Mouse (Mus musculus) heart, embryonic 11.5 days (tissue): ENCODE results near the gene Synm. TPM values are rescaled to one million over a fixed set of nuclear protein-coding genes. Genes with fewer than 3 reads are reported as not detected.

Source experiments
- ATAC-seq: fragments of 200-750 bp; cut with Nextera tagmentation; replicated peaks from 2 replicates; pipeline ENCODE4 v1.8.0; 2017; ENCODE audit warnings: moderate library complexity; ENCODE audit not compliant: insufficient number of reproducible peaks, low FRiP score, low TSS enrichment
- H3K27ac ChIP-seq: fragments of 300-500 bp; sonication (generic); 2 replicates; pipeline ENCODE4 v1.5.1; 2014; ENCODE audit warnings: mild to moderate bottlenecking, low read depth, low read length
- H3K27me3 ChIP-seq: fragments of 300-500 bp; sonication (generic); 2 replicates; pipeline ENCODE4 v1.6.1; 2014; ENCODE audit warnings: mild to moderate bottlenecking, low read length, mixed read lengths; ENCODE audit not compliant: control insufficient read depth, insufficient read depth
- H3K36me3 ChIP-seq: fragments of 300-500 bp; sonication (generic); 2 replicates; pipeline ENCODE4 v1.6.1; 2014; ENCODE audit warnings: mild to moderate bottlenecking, low read length, moderate library complexity, mixed read lengths; ENCODE audit not compliant: control insufficient read depth, insufficient read depth
- H3K4me1 ChIP-seq: fragments of 300-500 bp; sonication (generic); 2 replicates; pipeline ENCODE4 v1.6.1; 2014; ENCODE audit warnings: low read length; ENCODE audit not compliant: control insufficient read depth, insufficient read depth
- H3K4me2 ChIP-seq: fragments of 300-500 bp; sonication (generic); 2 replicates; pipeline ENCODE4 v1.6.1; 2014; ENCODE audit warnings: mild to moderate bottlenecking, moderate library complexity
- H3K4me3 ChIP-seq: fragments of 300-500 bp; sonication (generic); 2 replicates; pipeline ENCODE4 v1.5.1; 2014; ENCODE audit warnings: low read depth, low read length
- H3K9ac ChIP-seq: fragments of 300-500 bp; sonication (generic); 2 replicates; pipeline ENCODE4 v1.6.1; 2014; ENCODE audit warnings: mild to moderate bottlenecking, low read depth, low read length, moderate library complexity
- H3K9me3 ChIP-seq: fragments of 300-500 bp; sonication (generic); replicated peaks from 2 replicates; pipeline ENCODE4 v1.6.1; 2016; ENCODE audit warnings: low read length; ENCODE audit not compliant: control insufficient read depth
- WGBS: fragments of 180-500 bp; shearing (Covaris S2); extraction: QIAGEN DNeasy Blood & Tissue Kit; methylation state at CpG from one replicate; pipeline ENCODE4 v1.1.7; 2014; ENCODE audit not compliant: insufficient replicate concordance; 5-methylcytosine and 5-hydroxymethylcytosine counted together
- polyA plus RNA-seq: library from polyadenylated mRNA; unstranded; fragments of >200 nt; fragmentation: Nextera tagmentation; extraction: Ambion mirVana; gene quantifications from 2 replicates; pipeline ENCODE4 v1.2.1, GENCODE M21; 2014

The Synm gene
- polyA plus RNA-seq: 3.4 and 5.9 TPM in 2 replicates

DNA sequence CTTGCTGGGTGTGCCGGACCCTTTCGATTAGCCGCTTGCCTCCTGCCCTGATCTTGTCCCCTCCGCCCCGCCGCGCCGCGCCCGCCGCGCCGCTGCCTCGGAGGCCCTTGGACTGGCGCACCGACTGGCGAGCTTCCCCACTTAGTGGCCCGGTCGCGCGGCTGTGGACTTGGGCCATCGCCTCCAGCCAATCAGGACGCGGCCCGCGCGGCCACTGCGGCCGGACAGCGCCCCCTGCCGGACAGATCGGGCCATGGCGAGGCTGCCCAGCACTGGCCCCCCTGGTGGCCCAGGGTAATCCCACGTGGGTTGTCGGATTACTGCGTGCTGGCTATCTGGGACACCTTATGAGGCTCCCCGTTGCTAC is at the start of gene Synm:
Gene Synm, minus strand, starts transcription at position 114 of the 367 bp plus-strand sequence.
- H3K4me2 ChIP-seq: peak within 1 kb of the TSS; percentile 100
- H3K36me3 ChIP-seq: no peaks in the 10 kb centered on the region
- peak within 1 kb of the TSS; percentile 63 for H3K4me3 ChIP-seq
- peaks cover 10% of the 10 kb centered on the region for H3K27me3 ChIP-seq
- WGBS: under 1% methylated on average over 37 of the region's 37 CpGs
- H3K9ac ChIP-seq: peak within 1 kb of the TSS; percentile 69
- peak; percentile 86 for ATAC-seq
- H3K27ac ChIP-seq: no peak within 1 kb of the TSS
- no peaks in the 10 kb centered on the region; the same call in 1 of the 2 replicates for H3K4me1 ChIP-seq
- no peaks in the 10 kb centered on the region for H3K9me3 ChIP-seq

DNA sequence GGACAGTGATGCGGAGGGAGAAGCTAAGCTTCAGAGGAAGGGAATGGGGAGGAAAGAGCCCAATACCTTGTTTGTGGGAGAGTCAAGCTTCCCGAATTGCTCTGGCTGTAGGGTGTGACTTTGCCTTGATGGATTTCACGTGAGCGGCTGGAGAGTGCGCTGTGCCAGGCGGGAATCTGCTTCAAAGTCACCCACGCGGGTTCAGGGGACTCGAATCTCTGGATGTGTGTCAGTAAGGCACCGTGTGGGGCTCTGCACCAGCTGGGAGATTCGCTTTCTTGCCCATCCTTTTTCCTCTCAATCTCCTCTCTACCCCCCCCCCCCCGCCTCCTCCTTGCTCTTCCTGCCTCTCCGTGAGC is 44.3 kb upstream of the Synm start:
- Histone ChIP-seq H3K9ac (peak overlapping the region; percentile 65), H3K27ac (peak overlapping the region; percentile 5; the same call in 1 of the 2 replicates), H3K4me1 (peaks cover 17% of the 10 kb centered on the region; the same call in 1 of the 2 replicates), H3K36me3 (no peaks in the 10 kb centered on the region), H3K4me3 (peak overlapping the region; percentile 39), H3K4me2 (peak overlapping the region; percentile 75), H3K9me3 (no peaks in the 10 kb centered on the region), H3K27me3 (no peaks in the 10 kb centered on the region)
- WGBS: 15% methylated on average over 12 of the region's 13 CpGs
- no peak for ATAC-seq

DNA sequence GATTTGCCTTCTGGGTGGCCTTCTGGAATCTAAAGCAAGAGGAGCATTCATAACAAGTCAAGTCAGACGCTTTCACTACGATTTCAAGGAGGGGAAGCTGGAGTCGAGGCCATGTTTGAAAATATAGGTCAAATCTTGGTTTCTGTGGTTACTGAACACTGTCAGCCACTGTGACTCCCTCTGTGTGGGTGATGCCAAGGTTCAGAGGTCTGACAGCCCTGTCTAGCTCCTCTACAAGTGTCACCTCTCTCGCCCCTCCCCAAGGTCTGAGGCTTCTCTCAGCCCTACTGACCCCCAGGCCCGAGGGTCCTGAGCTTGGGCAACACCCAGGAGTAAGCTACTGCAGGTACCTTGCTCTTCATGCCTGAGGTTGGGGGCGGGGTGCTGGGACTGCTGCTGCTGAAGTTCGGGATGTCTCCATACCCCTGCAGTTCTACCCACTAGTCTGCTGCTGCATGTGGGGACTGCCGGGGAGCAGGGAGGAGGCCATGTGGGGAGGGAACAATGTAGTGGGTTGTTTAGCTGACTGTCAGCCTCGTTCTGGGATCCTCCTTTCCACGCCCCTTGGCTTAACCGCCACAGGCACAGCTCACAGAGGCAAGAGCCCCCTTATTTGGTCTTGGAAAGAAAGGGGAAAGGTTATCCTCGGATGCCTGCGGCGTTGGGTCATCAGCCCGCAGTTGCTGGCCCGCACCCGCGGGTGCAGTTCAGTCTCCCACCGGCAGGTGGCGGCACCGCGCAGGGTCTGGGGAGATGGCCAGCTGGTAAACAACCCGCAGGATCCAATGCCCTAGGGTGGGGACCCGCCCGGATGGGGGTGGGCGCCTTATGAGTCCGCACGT is 43.7 kb upstream of the Synm start:
- no peaks in the 10 kb centered on the region for H3K36me3 ChIP-seq
- 13% methylated on average over 28 of the region's 28 CpGs for WGBS
- H3K4me1 ChIP-seq: peaks cover 17% of the 10 kb centered on the region; the same call in 1 of the 2 replicates
- ATAC-seq: peak; percentile 66
- peak overlapping the region; percentile 65 for H3K9ac ChIP-seq
- H3K4me3 ChIP-seq: peak overlapping the region; percentile 39
- no peaks in the 10 kb centered on the region for H3K9me3 ChIP-seq
- no peaks in the 10 kb centered on the region for H3K27me3 ChIP-seq
- H3K4me2 ChIP-seq: peak overlapping the region; percentile 75
- H3K27ac ChIP-seq: peak overlapping the region; percentile 62; the same call in 1 of the 2 replicates

DNA sequence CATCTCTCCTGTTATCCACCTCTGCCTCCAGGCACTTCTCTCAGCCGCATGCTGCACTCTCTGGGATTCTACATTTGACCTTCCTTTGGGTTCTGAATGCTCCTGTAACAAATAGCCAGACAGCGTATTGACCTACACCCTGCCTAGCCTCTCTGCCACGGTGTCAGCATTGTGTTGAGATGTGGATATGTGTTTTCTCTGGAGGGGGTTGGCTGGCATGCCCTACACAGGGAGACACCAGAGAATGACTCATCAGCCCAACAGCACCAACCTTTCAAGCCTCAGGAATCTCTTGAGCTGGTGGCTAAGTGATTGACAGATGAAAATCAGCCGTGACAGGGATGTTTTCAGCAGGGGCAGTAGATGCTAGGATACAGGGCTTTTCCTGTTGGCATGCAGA is 41.5 kb upstream of the Synm start:
- H3K9ac ChIP-seq: no peak overlapping the region
- no peaks in the 10 kb centered on the region for H3K36me3 ChIP-seq
- H3K4me1 ChIP-seq: peaks cover 22% of the 10 kb centered on the region; the same call in 1 of the 2 replicates
- no peak overlapping the region for H3K27ac ChIP-seq
- H3K9me3 ChIP-seq: no peaks in the 10 kb centered on the region
- ATAC-seq: no peak
- 42% methylated on average over 4 of the region's 4 CpGs for WGBS
- no peak overlapping the region for H3K4me3 ChIP-seq
- H3K4me2 ChIP-seq: no peak overlapping the region
- H3K27me3 ChIP-seq: no peaks in the 10 kb centered on the region

DNA sequence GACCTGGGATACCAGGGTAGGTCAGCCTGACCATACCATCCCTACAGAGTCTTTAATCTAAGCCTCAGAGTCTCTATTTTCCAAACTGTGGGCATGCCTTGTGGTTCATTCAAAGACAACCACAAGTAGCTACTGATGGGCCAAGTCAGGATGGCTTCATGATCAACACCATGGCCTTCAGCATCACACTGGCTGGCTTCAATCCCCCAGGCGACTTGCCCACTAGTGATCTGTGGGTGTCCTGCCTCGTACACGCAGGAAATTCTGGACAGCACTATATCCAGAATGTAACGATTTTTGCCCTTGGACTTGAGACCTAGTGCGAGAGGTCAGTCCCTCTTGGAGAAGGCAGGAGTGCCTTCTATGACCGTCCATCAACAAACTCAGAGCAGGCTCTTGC is 41.0 kb upstream of the Synm start:
- H3K9ac ChIP-seq: no peak overlapping the region
- no peaks in the 10 kb centered on the region for H3K9me3 ChIP-seq
- H3K27ac ChIP-seq: no peak overlapping the region
- 74% methylated on average over 6 of the region's 6 CpGs for WGBS
- peaks cover 20% of the 10 kb centered on the region; the same call in 1 of the 2 replicates for H3K4me1 ChIP-seq
- H3K4me2 ChIP-seq: no peak overlapping the region
- H3K36me3 ChIP-seq: no peaks in the 10 kb centered on the region
- H3K27me3 ChIP-seq: no peaks in the 10 kb centered on the region
- no peak overlapping the region for H3K4me3 ChIP-seq
- no peak for ATAC-seq

DNA sequence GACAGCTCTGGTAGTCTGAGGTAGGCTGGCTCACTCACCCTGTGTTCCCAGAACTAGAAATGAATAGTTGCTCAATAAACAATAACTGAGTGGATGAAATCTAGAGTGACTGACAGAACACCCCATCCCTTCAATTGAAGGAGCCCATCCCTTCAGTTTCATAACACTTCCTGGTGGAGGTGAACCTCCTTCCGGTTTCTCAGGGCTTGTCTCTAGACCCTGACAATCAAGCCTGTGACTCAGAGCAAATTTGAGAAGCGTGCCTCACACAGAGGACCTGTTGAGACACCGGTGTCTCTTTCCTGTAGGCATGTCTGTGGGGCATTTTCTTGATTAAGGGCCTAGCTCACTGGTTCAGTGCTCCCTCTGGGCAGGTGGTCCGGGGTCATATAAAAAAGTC is 38.9 kb upstream of the Synm start:
- Histone ChIP-seq H3K36me3 (no peaks in the 10 kb centered on the region), H3K27me3 (no peaks in the 10 kb centered on the region), H3K9ac (no peak overlapping the region), H3K4me3 (no peak overlapping the region), H3K9me3 (no peaks in the 10 kb centered on the region), H3K27ac (no peak overlapping the region), H3K4me1 (peaks cover 13% of the 10 kb centered on the region; the same call in 1 of the 2 replicates), H3K4me2 (no peak overlapping the region)
- no peak for ATAC-seq
- 77% methylated on average over 4 of the region's 4 CpGs for WGBS

DNA sequence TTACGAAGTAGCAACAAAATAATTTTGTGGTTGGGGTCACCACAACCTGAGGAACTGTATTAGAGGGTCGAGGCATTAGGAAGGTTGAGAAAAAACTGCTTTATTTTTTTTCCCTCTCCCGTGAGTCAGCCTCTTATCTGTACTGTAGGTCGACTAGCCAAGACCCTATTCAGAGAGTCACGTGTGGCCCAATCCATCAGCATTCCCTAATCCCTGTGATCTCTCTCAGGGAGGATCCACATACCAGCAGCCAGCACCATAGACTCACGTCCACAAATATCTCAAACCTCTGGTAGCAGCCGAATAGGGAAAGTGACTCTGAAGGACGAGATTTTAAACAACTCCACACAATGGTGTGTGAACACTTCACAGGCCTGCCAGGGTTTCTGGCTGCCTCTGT is 37.5 kb upstream of the Synm start:
- Histone ChIP-seq H3K36me3 (no peaks in the 10 kb centered on the region), H3K27me3 (no peaks in the 10 kb centered on the region), H3K9me3 (no peaks in the 10 kb centered on the region), H3K4me1 (peaks cover 10% of the 10 kb centered on the region; the same call in 1 of the 2 replicates), H3K9ac (no peak overlapping the region), H3K4me2 (peak overlapping the region; percentile 42), H3K4me3 (no peak overlapping the region), H3K27ac (peak overlapping the region; percentile 22; the same call in 1 of the 2 replicates)
- WGBS: 12% methylated on average over 8 of the region's 8 CpGs
- ATAC-seq: no peak

DNA sequence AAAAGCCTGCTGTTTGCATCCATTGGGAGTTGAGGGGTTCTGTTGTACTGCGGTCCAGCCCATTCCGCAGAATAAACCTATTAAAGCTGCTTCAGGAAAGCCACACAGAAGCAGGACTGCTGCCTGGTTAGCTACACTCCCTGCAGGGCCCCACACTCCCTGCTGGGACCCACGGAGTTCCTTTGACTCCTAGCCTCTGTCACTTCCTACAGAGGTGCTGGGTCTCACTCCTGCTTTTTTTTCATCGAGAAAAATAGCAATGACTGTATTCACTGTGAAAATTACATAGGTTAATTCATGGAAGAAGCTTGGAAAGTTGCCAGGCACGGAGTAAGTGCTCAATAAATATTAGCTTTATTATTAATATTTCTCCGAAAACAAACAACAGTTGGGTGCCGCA is 33.9 kb upstream of the Synm start:
- H3K4me2 ChIP-seq: no peak overlapping the region
- no peak overlapping the region for H3K4me3 ChIP-seq
- H3K27ac ChIP-seq: no peak overlapping the region
- no peaks in the 10 kb centered on the region for H3K36me3 ChIP-seq
- no peaks in the 10 kb centered on the region for H3K27me3 ChIP-seq
- H3K9me3 ChIP-seq: no peaks in the 10 kb centered on the region
- 0 out of 2 replicates have a peak, but pooled peaks cover 5% of the 10 kb centered on the region for H3K4me1 ChIP-seq
- WGBS: 70% methylated on average over 7 of the region's 7 CpGs
- no peak overlapping the region for H3K9ac ChIP-seq
- ATAC-seq: no peak
